Mouse (Mus musculus): ENCODE results near the gene Wfdc2.

DNA sequence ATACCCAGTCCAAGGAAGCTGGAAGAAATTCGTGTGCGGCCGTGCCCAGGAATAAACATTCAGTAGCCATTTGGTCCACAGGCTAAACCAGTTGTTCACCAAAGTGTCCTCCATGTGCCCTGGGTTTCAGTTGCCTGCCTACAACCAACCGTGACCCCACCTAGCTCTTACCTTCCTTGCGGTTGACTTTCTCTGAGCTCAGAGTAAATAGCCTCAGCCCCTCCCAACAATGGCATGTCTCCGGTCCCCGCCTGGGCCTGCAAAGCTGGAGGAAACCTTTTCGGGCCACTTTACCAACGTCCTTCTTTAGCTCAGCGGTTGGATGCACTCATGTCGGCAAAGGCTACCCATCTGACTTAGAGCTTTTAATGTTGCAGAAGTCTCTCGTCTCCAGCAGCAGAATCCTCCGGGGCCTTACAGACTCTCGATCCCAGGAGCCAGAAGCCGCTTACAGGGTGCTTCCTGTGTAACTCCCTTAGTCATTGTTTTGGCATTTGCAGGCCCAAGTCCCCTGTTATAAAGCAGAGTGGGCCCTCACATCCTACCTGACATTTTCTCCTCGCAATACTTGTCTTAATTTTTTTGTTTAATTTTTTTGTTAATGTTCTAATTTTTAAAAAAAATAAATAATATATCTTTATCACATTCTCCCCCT is 3.1 kb upstream of the Wfdc2 start:
- TF ChIP-seq CTCF (IDR thresholded peaks at IDR 0.05; ENCODE audit: control insufficient read depth, insufficient read depth, insufficient replicate concordance, low read depth, low read length) (no peak), POLR2A (IDR thresholded peaks at IDR 0.05; ENCODE audit: control insufficient read depth, low read depth, low read length) (no peak)

Measured in testis, adult 2 months (tissue).